Mouse (Mus musculus) limb, embryonic 15.5 days (tissue): ENCODE results near the gene Padi2. TPM values are rescaled to one million over a fixed set of nuclear protein-coding genes. Genes with fewer than 3 reads are reported as not detected.

Experiments
- ATAC-seq: fragments of 200-750 bp; cut with Nextera tagmentation; 2 replicates; pipeline ENCODE4 v1.8.0; 2017; ENCODE audit warnings: low read depth, moderate TSS enrichment; ENCODE audit not compliant: insufficient number of reproducible peaks, low FRiP score, low TSS enrichment
- H3K27ac ChIP-seq: fragments of 300-500 bp; sonication (generic); 2 replicates; pipeline ENCODE4 v1.5.1; 2015; ENCODE audit warnings: moderate library complexity, mild to moderate bottlenecking, inconsistent platforms
- H3K27me3 ChIP-seq: fragments of 300-500 bp; sonication (generic); 2 replicates; pipeline ENCODE4 v1.6.1; 2015; ENCODE audit warnings: inconsistent platforms
- H3K36me3 ChIP-seq: fragments of 300-500 bp; sonication (generic); 2 replicates; pipeline ENCODE4 v1.6.1; 2015; ENCODE audit warnings: inconsistent platforms
- H3K4me1 ChIP-seq: fragments of 300-500 bp; sonication (generic); 2 replicates; pipeline ENCODE4 v1.6.1; 2015; ENCODE audit warnings: inconsistent platforms
- H3K4me2 ChIP-seq: fragments of 300-500 bp; sonication (generic); 2 replicates; pipeline ENCODE4 v1.6.1; 2015; ENCODE audit warnings: mild to moderate bottlenecking, inconsistent platforms
- H3K4me3 ChIP-seq: fragments of 300-500 bp; sonication (generic); 2 replicates; pipeline ENCODE4 v1.5.1; 2015; ENCODE audit warnings: mild to moderate bottlenecking, inconsistent platforms
- H3K9ac ChIP-seq: fragments of 300-500 bp; sonication (generic); 2 replicates; pipeline ENCODE4 v1.6.1; 2015; ENCODE audit warnings: inconsistent platforms
- H3K9me3 ChIP-seq: fragments of 300-500 bp; sonication (generic); 2 replicates; pipeline ENCODE4 v1.6.1; 2016; ENCODE audit warnings: inconsistent platforms
- WGBS: fragments of 180-500 bp; shearing (Covaris S2); methylation state at CpG from one replicate; pipeline ENCODE4 v1.1.7; 2015; 5-methylcytosine and 5-hydroxymethylcytosine counted together
- polyA plus RNA-seq: library from polyadenylated mRNA; unstranded; fragments of >200 nt; fragmentation: Nextera tagmentation; extraction: Ambion mirVana; gene quantifications from 2 replicates; pipeline ENCODE4 v1.2.1, GENCODE M21; 2015

Gene Padi2
- polyA plus RNA-seq, 1 experiment from 2014 or later: 4.3 TPM

- H3K9ac ChIP-seq: no peak overlapping the region
- no peak overlapping the region for H3K4me2 ChIP-seq
- H3K4me3 ChIP-seq: no peak overlapping the region
- H3K27me3 ChIP-seq: no peaks in the 10 kb centered on the region
- H3K36me3 ChIP-seq: peaks cover 19% of the 10 kb centered on the region
- H3K9me3 ChIP-seq: no peaks in the 10 kb centered on the region
- no peak overlapping the region for H3K27ac ChIP-seq
- WGBS: 38% methylated on average over 5 of the region's 5 CpGs
- H3K4me1 ChIP-seq: peaks cover 33% of the 10 kb centered on the region
- ATAC-seq: no peak
These were observed 56.8 kb downstream of the Padi2 start for GRCm38 (mm10) chr4:140962950-140963349.

- Histone ChIP-seq H3K27me3 (no peaks in the 10 kb centered on the region), H3K27ac (no peak overlapping the region), H3K36me3 (peaks cover 29% of the 10 kb centered on the region), H3K4me3 (no peak overlapping the region), H3K9me3 (no peaks in the 10 kb centered on the region), H3K4me1 (peaks cover 29% of the 10 kb centered on the region), H3K9ac (no peak overlapping the region), H3K4me2 (no peak overlapping the region)
- WGBS: 80% methylated on average over 9 of the region's 9 CpGs
- ATAC-seq: no peak
These were observed 57.9 kb downstream of the Padi2 start for GRCm38 (mm10) chr4:140963941-140964597.

GRCm38 (mm10) chr4:140964620-140965019 is 58.5 kb downstream of the Padi2 start:
- Histone ChIP-seq H3K4me1 (peaks cover 29% of the 10 kb centered on the region), H3K36me3 (peaks cover 31% of the 10 kb centered on the region), H3K27ac (no peak overlapping the region), H3K9me3 (no peaks in the 10 kb centered on the region), H3K4me2 (no peak overlapping the region), H3K4me3 (no peak overlapping the region), H3K27me3 (no peaks in the 10 kb centered on the region), H3K9ac (no peak overlapping the region)
- ATAC-seq: no peak
- WGBS: 18% methylated on average over 7 of the region's 7 CpGs

GRCm38 (mm10) chr4:140967386-140968159 is 61.4 kb downstream of the Padi2 start:
- 85% methylated on average over 11 of the region's 11 CpGs for WGBS
- Histone ChIP-seq H3K9ac (no peak overlapping the region), H3K4me3 (no peak overlapping the region), H3K4me2 (no peak overlapping the region), H3K4me1 (peaks cover 11% of the 10 kb centered on the region), H3K9me3 (no peaks in the 10 kb centered on the region), H3K27me3 (no peaks in the 10 kb centered on the region), H3K36me3 (peaks cover 59% of the 10 kb centered on the region), H3K27ac (no peak overlapping the region)
- no peak for ATAC-seq

GRCm38 (mm10) chr4:140971691-140972090 is 65.5 kb downstream of the Padi2 start:
- no peak overlapping the region for H3K9ac ChIP-seq
- H3K27ac ChIP-seq: no peak overlapping the region
- no peak for ATAC-seq
- peaks cover 90% of the 10 kb centered on the region for H3K36me3 ChIP-seq
- H3K9me3 ChIP-seq: no peaks in the 10 kb centered on the region
- H3K27me3 ChIP-seq: no peaks in the 10 kb centered on the region
- no peaks in the 10 kb centered on the region for H3K4me1 ChIP-seq
- H3K4me3 ChIP-seq: no peak overlapping the region
- 87% methylated on average over 13 of the region's 13 CpGs for WGBS
- no peak overlapping the region for H3K4me2 ChIP-seq

- H3K9me3 ChIP-seq: no peaks in the 10 kb centered on the region
- WGBS: 94% methylated on average over 6 of the region's 6 CpGs
- no peak overlapping the region for H3K9ac ChIP-seq
- peaks cover 95% of the 10 kb centered on the region for H3K36me3 ChIP-seq
- H3K4me3 ChIP-seq: no peak overlapping the region
- H3K27me3 ChIP-seq: no peaks in the 10 kb centered on the region
- no peak overlapping the region for H3K4me2 ChIP-seq
- H3K27ac ChIP-seq: no peak overlapping the region
- ATAC-seq: no peak
- H3K4me1 ChIP-seq: no peaks in the 10 kb centered on the region
These were observed 68.3 kb downstream of the Padi2 start for GRCm38 (mm10) chr4:140974408-140974807.

- no peak overlapping the region for H3K4me2 ChIP-seq
- H3K4me3 ChIP-seq: no peak overlapping the region
- H3K27me3 ChIP-seq: no peaks in the 10 kb centered on the region
- H3K27ac ChIP-seq: no peak overlapping the region
- peaks cover 97% of the 10 kb centered on the region for H3K36me3 ChIP-seq
- H3K9ac ChIP-seq: no peak overlapping the region
- 94% methylated on average over 7 of the region's 7 CpGs for WGBS
- no peaks in the 10 kb centered on the region for H3K4me1 ChIP-seq
- ATAC-seq: no peak
- no peaks in the 10 kb centered on the region for H3K9me3 ChIP-seq
These were observed 69.2 kb downstream of the Padi2 start for GRCm38 (mm10) chr4:140975356-140975755.

GRCm38 (mm10) chr4:140977278-140977677 is 71.1 kb downstream of the Padi2 start:
- WGBS: 64% methylated on average over 10 of the region's 10 CpGs
- no peak for ATAC-seq
- no peaks in the 10 kb centered on the region for H3K27me3 ChIP-seq
- no peak overlapping the region for H3K9ac ChIP-seq
- H3K27ac ChIP-seq: peak overlapping the region; percentile 27; the same call in 1 of the 2 replicates
- H3K36me3 ChIP-seq: peaks cover 79% of the 10 kb centered on the region
- no peaks in the 10 kb centered on the region for H3K4me1 ChIP-seq
- no peaks in the 10 kb centered on the region for H3K9me3 ChIP-seq
- H3K4me3 ChIP-seq: no peak overlapping the region
- no peak overlapping the region for H3K4me2 ChIP-seq

- Histone ChIP-seq H3K36me3 (peaks cover 71% of the 10 kb centered on the region), H3K4me1 (peaks cover 3% of the 10 kb centered on the region), H3K27ac (0 out of 2 replicates have a peak overlapping the region, but pooled peaks have one; percentile 7), H3K9me3 (no peaks in the 10 kb centered on the region), H3K9ac (no peak overlapping the region), H3K27me3 (no peaks in the 10 kb centered on the region), H3K4me2 (no peak overlapping the region), H3K4me3 (no peak overlapping the region)
- 87% methylated on average over 14 of the region's 14 CpGs for WGBS
- ATAC-seq: no peak
These were observed 71.9 kb downstream of the Padi2 start for GRCm38 (mm10) chr4:140977886-140978692.

GRCm38 (mm10) chr4:140981605-140982004 is 75.5 kb downstream of the Padi2 start:
- H3K27ac ChIP-seq: no peak overlapping the region
- H3K27me3 ChIP-seq: no peaks in the 10 kb centered on the region
- 93% methylated on average over 2 of the region's 2 CpGs for WGBS
- peaks cover 19% of the 10 kb centered on the region for H3K4me1 ChIP-seq
- no peak overlapping the region for H3K4me3 ChIP-seq
- no peak overlapping the region for H3K4me2 ChIP-seq
- peaks cover 37% of the 10 kb centered on the region for H3K36me3 ChIP-seq
- no peaks in the 10 kb centered on the region for H3K9me3 ChIP-seq
- H3K9ac ChIP-seq: no peak overlapping the region
- ATAC-seq: no peak

GRCm38 (mm10) chr4:140982808-140983207 is 76.7 kb downstream of the Padi2 start:
- 41% methylated on average over 4 of the region's 4 CpGs for WGBS
- Histone ChIP-seq H3K9me3 (no peaks in the 10 kb centered on the region), H3K36me3 (peaks cover 26% of the 10 kb centered on the region), H3K9ac (no peak overlapping the region), H3K4me1 (peaks cover 27% of the 10 kb centered on the region), H3K27ac (peak overlapping the region; percentile 69), H3K4me2 (no peak overlapping the region), H3K4me3 (no peak overlapping the region), H3K27me3 (no peaks in the 10 kb centered on the region)
- ATAC-seq: no peak

- Histone ChIP-seq H3K4me2 (no peak overlapping the region), H3K27ac (peak overlapping the region; percentile 69), H3K9ac (no peak overlapping the region; the same call in 1 of the 2 replicates), H3K36me3 (peaks cover 20% of the 10 kb centered on the region), H3K9me3 (no peaks in the 10 kb centered on the region), H3K4me1 (peaks cover 33% of the 10 kb centered on the region), H3K27me3 (no peaks in the 10 kb centered on the region), H3K4me3 (no peak overlapping the region)
- ATAC-seq: peak; percentile 30; the same call in 1 of the 2 replicates
- 7% methylated on average over 9 of the region's 9 CpGs for WGBS
These were observed 77.3 kb downstream of the Padi2 start for GRCm38 (mm10) chr4:140983442-140983841.
